ENCODE assay signal across 35 mouse cellular contexts in the genomic region with DNA sequence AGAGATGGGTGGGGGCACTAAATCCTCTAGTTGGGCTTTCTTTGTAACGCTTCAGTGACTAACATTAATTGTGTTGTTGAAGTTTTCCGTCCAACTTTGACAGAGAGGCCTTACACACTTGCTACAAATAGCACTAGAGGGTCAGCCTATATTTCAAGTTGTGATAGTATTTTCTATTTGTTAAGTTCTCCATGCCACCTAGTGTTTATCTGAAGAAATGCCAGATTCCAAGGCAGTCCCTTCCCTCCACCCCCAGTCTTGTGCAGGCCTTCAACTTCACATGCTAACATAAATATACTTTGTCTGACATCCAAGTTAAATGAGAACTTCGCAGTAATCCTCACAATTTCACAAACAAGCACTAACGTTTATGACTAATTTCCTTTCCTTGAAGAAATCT. TPM values are rescaled to one million over a fixed set of nuclear protein-coding genes. Genes with fewer than 3 reads are reported as not detected.
DNase-seq lines count a peak whose midpoint lies in the region; ATAC-seq and TF ChIP-seq lines count a peak whose summit lies in the region.
"Had no signal": no experiment of that assay in that cellular context is flagged by ENCODE, and none has a peak within 500 bp of the region (broad histone marks: within the 10 kb centered on the region; RNA-seq: fewer than 3 reads in every experiment).

No protein-coding gene starts in this region.

- no peaks in the 10 kb centered on the region for H3K9me3 ChIP-seq in midbrain, postnatal 0 days (ENCODE audit: low read length)
- no peaks in the 10 kb centered on the region for H3K9me3 ChIP-seq in midbrain, embryonic 10.5 days (replicated peaks)
- H3K9me3 ChIP-seq: heart, embryonic 15.5 days; midbrain, embryonic 13.5 days; neural tube, embryonic 13.5 days had no signal

- 63% methylated on average over 4 of the region's 4 CpGs for WGBS in midbrain, postnatal 0 days
- WGBS in midbrain, embryonic 10.5 days, result 86% methylated on average over 4 of the region's 4 CpGs

- no peaks in the 10 kb centered on the region for H3K4me1 ChIP-seq in midbrain, postnatal 0 days (ENCODE audit: insufficient read depth, low read length)
- H3K4me1 ChIP-seq in midbrain, embryonic 10.5 days, result no peaks in the 10 kb centered on the region
- H3K4me1 ChIP-seq: heart, embryonic 15.5 days; midbrain, embryonic 13.5 days; neural tube, embryonic 13.5 days had no signal

- H3K27me3 ChIP-seq in midbrain, postnatal 0 days (ENCODE audit: insufficient read depth, low read length), result no peaks in the 10 kb centered on the region
- no peaks in the 10 kb centered on the region for H3K27me3 ChIP-seq in midbrain, embryonic 10.5 days (ENCODE audit: low read depth, poor library complexity, severe bottlenecking)
- H3K27me3 ChIP-seq: heart, embryonic 15.5 days; midbrain, embryonic 13.5 days; neural tube, embryonic 13.5 days had no signal

- peak; percentile 51 for TF ChIP-seq CTCF in layer of hippocampus, adult 2 months (conservative IDR thresholded peaks at IDR 0.05)
- TF ChIP-seq CTCF in midbrain, postnatal 0 days (IDR thresholded peaks at IDR 0.05), result peak; percentile 43

- H3K36me3 ChIP-seq in midbrain, postnatal 0 days (ENCODE audit: insufficient read depth, low read length), result no peaks in the 10 kb centered on the region
- H3K36me3 ChIP-seq in midbrain, embryonic 10.5 days, result no peaks in the 10 kb centered on the region
- H3K36me3 ChIP-seq: heart, embryonic 15.5 days; midbrain, embryonic 13.5 days; neural tube, embryonic 13.5 days had no signal

- peak; percentile 12 for DNase-seq in adrenal gland, postnatal 14 days
- no peak for DNase-seq in adrenal gland, postnatal 25 days
- DNase-seq in layer of hippocampus, adult 2 months (ENCODE audit: low spot score in 2 of 2), result no peak
- no peak for DNase-seq in layer of hippocampus, adult 8-10 months (ENCODE audit: low spot score in 2 of 2)
- no peak for DNase-seq in midbrain, postnatal 0 days (ENCODE audit: low spot score)
- DNase-seq in midbrain, embryonic 10.5 days (ENCODE audit: low spot score), result no peak
- no peak for DNase-seq in spleen, postnatal 10 days (ENCODE audit: low spot score in 2 of 2)
- DNase-seq: cerebellum, adult 8-10 months; cerebellum, postnatal 36 days; forebrain, postnatal 0 days; gastrocnemius, postnatal 36 days; heart, postnatal 36 days; kidney, postnatal 36 days; layer of hippocampus, adult 9-11 months; left cerebral cortex, postnatal 4 days; lung, postnatal 14 days; retina, postnatal 1 day; thymus, postnatal 36 days had no signal

- ATAC-seq in midbrain, postnatal 0 days (ENCODE audit: low FRiP score), result no peak
- ATAC-seq: forebrain, postnatal 0 days; midbrain, embryonic 13.5 days had no signal

- no peak overlapping the region for H3K4me2 ChIP-seq in midbrain, postnatal 0 days (ENCODE audit: low read depth, low read length, poor library complexity, severe bottlenecking)
- H3K4me2 ChIP-seq: heart, embryonic 15.5 days; hindbrain, embryonic 14.5 days; midbrain, embryonic 13.5 days; neural tube, embryonic 13.5 days had no signal

- H3K9ac ChIP-seq in midbrain, postnatal 0 days (replicated peaks; ENCODE audit: low read length, poor library complexity, severe bottlenecking), result no peak overlapping the region
- H3K9ac ChIP-seq: forebrain, postnatal 0 days; heart, embryonic 15.5 days; hindbrain, embryonic 14.5 days; midbrain, embryonic 13.5 days; neural tube, embryonic 13.5 days had no signal

- no peak overlapping the region for H3K27ac ChIP-seq in layer of hippocampus, adult 2 months
- no peak overlapping the region for H3K27ac ChIP-seq in midbrain, postnatal 0 days (ENCODE audit: low read depth, low read length)
- no peak overlapping the region for H3K27ac ChIP-seq in midbrain, embryonic 10.5 days (replicated peaks)
- H3K27ac ChIP-seq: heart, embryonic 15.5 days; hindbrain, embryonic 14.5 days; midbrain, embryonic 13.5 days; neural tube, embryonic 13.5 days had no signal

- no peak overlapping the region for H3K4me3 ChIP-seq in layer of hippocampus, adult 2 months
- H3K4me3 ChIP-seq in midbrain, postnatal 0 days (ENCODE audit: low read depth, low read length), result no peak overlapping the region
- no peak overlapping the region for H3K4me3 ChIP-seq in midbrain, embryonic 10.5 days
- H3K4me3 ChIP-seq: heart, embryonic 15.5 days; midbrain, embryonic 13.5 days; myocyte; neural tube, embryonic 13.5 days had no signal

RNA-seq across cellular contexts. Expression of a gene that starts 26.9 kb away (rescaled TPM):
- total RNA-seq in adrenal gland, postnatal 14 days (2021), result not detected in 2 replicates
- not detected in 2 replicates for total RNA-seq in adrenal gland, postnatal 25 days (2021)
- not detected for total RNA-seq in layer of hippocampus, adult 2 months (2021)
- not detected for total RNA-seq in layer of hippocampus, adult 8-10 months (2022)
- total RNA-seq in midbrain, postnatal 0 days (2014; rRNA removed), result not detected in 2 replicates
- not detected in 2 replicates for polyA plus RNA-seq in midbrain, postnatal 0 days (2015; fragmentation: Nextera tagmentation; extraction: Ambion mirVana)
- polyA plus RNA-seq in midbrain, embryonic 10.5 days (2016; fragmentation: Nextera tagmentation; extraction: Ambion mirVana), result not detected in 2 replicates
- total RNA-seq: adrenal gland, adult 18-20 months; forebrain, postnatal 0 days; gastrocnemius, adult 18-20 months; gastrocnemius, postnatal 36 days; heart, adult 8-10 months; heart, postnatal 36 days; left cerebral cortex, adult 18-20 months; left cerebral cortex, postnatal 4 days; liver, adult 2 months; megakaryocyte, adult 5-6 weeks had no signal
- polyA plus RNA-seq: forebrain, embryonic 11.5 days; forebrain, postnatal 0 days; heart, embryonic 15.5 days; hindbrain, embryonic 14.5 days; intestine, embryonic 14.5 days; kidney, embryonic 14.5 days; liver, adult 2 months; liver, embryonic 16.5 days; midbrain, embryonic 13.5 days; neural tube, embryonic 13.5 days; spleen, adult 2 months; stomach, embryonic 14.5 days had no signal
